In genomic region chr11:6654903-6655302, GRCm38 (mm10) we compare ENCODE assay signal across 8 mouse cellular contexts. TPM values are rescaled to one million over a fixed set of nuclear protein-coding genes. Genes with fewer than 3 reads are reported as not detected.
DNase-seq lines count a peak whose midpoint lies in the region; ATAC-seq and TF ChIP-seq lines count a peak whose summit lies in the region.

No protein-coding gene starts in this region.

- TF ChIP-seq CTCF in kidney, adult 2 months (conservative IDR thresholded peaks at IDR 0.05; ENCODE audit: insufficient read depth, insufficient read length, low read depth, low read length), result peak; percentile 85

- no peak for TF ChIP-seq POLR2A in kidney, adult 2 months (IDR thresholded peaks at IDR 0.05; ENCODE audit: low read depth, low read length)

- H3K27ac ChIP-seq in liver, embryonic 12.5 days, result no peak overlapping the region
- no peak overlapping the region for H3K27ac ChIP-seq in kidney, adult 2 months (ENCODE audit: insufficient read depth, low read depth, low read length)
- H3K27ac ChIP-seq in limb, embryonic 10.5 days, result no peak overlapping the region

- no peak for ATAC-seq in liver, embryonic 12.5 days
- ATAC-seq in monocyte, adult 5-6 weeks (replicated peaks; ENCODE audit: insufficient number of reproducible peaks, low FRiP score, low TSS enrichment, poor library complexity, severe bottlenecking), result peak; percentile 60; the same call in 1 of the 2 replicates

- WGBS in liver, embryonic 12.5 days (ENCODE audit: insufficient replicate concordance), result 3% methylated on average over 2 of the region's 2 CpGs
- WGBS in kidney, adult 2 months, result 0% methylated on average over 2 of the region's 2 CpGs
- WGBS in limb, embryonic 10.5 days, result 3% methylated on average over 2 of the region's 2 CpGs

- no peak overlapping the region for H3K4me2 ChIP-seq in liver, embryonic 12.5 days

- H3K4me3 ChIP-seq in liver, embryonic 12.5 days, result no peak overlapping the region
- H3K4me3 ChIP-seq in kidney, adult 2 months (ENCODE audit: insufficient read depth, low read depth, low read length), result no peak overlapping the region
- H3K4me3 ChIP-seq in limb, embryonic 10.5 days, result no peak overlapping the region

- peak; percentile 76 for DNase-seq in liver
- peak; percentile 95 to 98 for DNase-seq in cerebellum, postnatal 14 days
- DNase-seq in frontal cortex, postnatal 25 days (ENCODE audit: low spot score in 2 of 2), result peak; percentile 64 to 87
- DNase-seq in kidney, adult 2 months, result peak; percentile 87
- DNase-seq in limb, embryonic 10.5 days (ENCODE audit: low spot score), result peak; percentile 88
- DNase-seq in splenic B cell, adult 2 months (ENCODE audit: low read depth, low spot score), result peak; percentile 87

- H3K9ac ChIP-seq in liver, embryonic 12.5 days, result no peak overlapping the region

- H3K36me3 ChIP-seq in liver, embryonic 12.5 days, result no peaks in the 10 kb centered on the region
- no peaks in the 10 kb centered on the region for H3K36me3 ChIP-seq in kidney, adult 2 months (ENCODE audit: control insufficient read depth, insufficient read depth, low read length)
- H3K36me3 ChIP-seq in limb, embryonic 10.5 days, result no peaks in the 10 kb centered on the region
- H3K36me3 ChIP-seq in splenic B cell, adult 2 months (ENCODE audit: control insufficient read depth, insufficient read depth, low read length, poor library complexity, severe bottlenecking), result no peaks in the 10 kb centered on the region

- no peaks in the 10 kb centered on the region for H3K9me3 ChIP-seq in liver, embryonic 12.5 days (replicated peaks)
- H3K9me3 ChIP-seq in limb, embryonic 10.5 days (replicated peaks), result no peaks in the 10 kb centered on the region

- H3K4me1 ChIP-seq in liver, embryonic 12.5 days, result peaks cover 7% of the 10 kb centered on the region
- no peaks in the 10 kb centered on the region for H3K4me1 ChIP-seq in kidney, adult 2 months (ENCODE audit: control insufficient read depth, insufficient read depth, low read length)
- peaks cover 12% of the 10 kb centered on the region for H3K4me1 ChIP-seq in limb, embryonic 10.5 days

- H3K27me3 ChIP-seq in liver, embryonic 12.5 days (replicated peaks), result peaks cover 27% of the 10 kb centered on the region
- no peaks in the 10 kb centered on the region for H3K27me3 ChIP-seq in kidney, adult 2 months (replicated peaks; ENCODE audit: control insufficient read depth, insufficient read depth, low read length)
- 0 out of 2 replicates have a peak, but pooled peaks cover 6% of the 10 kb centered on the region for H3K27me3 ChIP-seq in limb, embryonic 10.5 days (ENCODE audit: low read depth, poor library complexity, severe bottlenecking)
- H3K27me3 ChIP-seq in splenic B cell, adult 2 months (ENCODE audit: control insufficient read depth, insufficient read depth, low read length, poor library complexity, severe bottlenecking), result no peaks in the 10 kb centered on the region

RNA-seq across cellular contexts. Expression of gene Ramp3, which starts 3.4 kb away (rescaled TPM):
- 0.23 and 0.49 TPM in 2 replicates for polyA plus RNA-seq in liver, embryonic 12.5 days (2016; fragmentation: Nextera tagmentation; extraction: Ambion mirVana)
- polyA plus RNA-seq in kidney, adult 2 months (2012; rRNA removed), result 40.1 and 41.0 TPM in 2 replicates
- 2.6 and 3.3 TPM in 2 replicates for polyA plus RNA-seq in limb, embryonic 10.5 days (2016; fragmentation: Nextera tagmentation; extraction: Ambion mirVana)
- total RNA-seq in monocyte, adult 5-6 weeks (2017), result not detected in 3 replicates

RNA-seq across cellular contexts. Expression of gene Wap, which starts 16.5 kb away (rescaled TPM):
- polyA plus RNA-seq in liver, embryonic 12.5 days (2016; fragmentation: Nextera tagmentation; extraction: Ambion mirVana), result not detected in 2 replicates
- polyA plus RNA-seq in kidney, adult 2 months (2012; rRNA removed), result not detected in 2 replicates
- polyA plus RNA-seq in limb, embryonic 10.5 days (2016; fragmentation: Nextera tagmentation; extraction: Ambion mirVana), result not detected in 2 replicates
- not detected in 3 replicates for total RNA-seq in monocyte, adult 5-6 weeks (2017)

RNA-seq across cellular contexts. Expression of gene Tbrg4, which starts 29.0 kb away (rescaled TPM):
- polyA plus RNA-seq in liver, embryonic 12.5 days (2016; fragmentation: Nextera tagmentation; extraction: Ambion mirVana), result 69.3 TPM in 2 replicates
- polyA plus RNA-seq in kidney, adult 2 months (2012; rRNA removed), result 73.9 and 85.3 TPM in 2 replicates
- polyA plus RNA-seq in limb, embryonic 10.5 days (2016; fragmentation: Nextera tagmentation; extraction: Ambion mirVana), result 70.3 and 85.2 TPM in 2 replicates
- 14.7 to 21.2 TPM (median 15.2 TPM) in 3 replicates for total RNA-seq in monocyte, adult 5-6 weeks (2017)

RNA-seq across cellular contexts. Expression of gene Nacad, which starts 49.0 kb away (rescaled TPM):
- 6.4 and 7.5 TPM in 2 replicates for polyA plus RNA-seq in liver, embryonic 12.5 days (2016; fragmentation: Nextera tagmentation; extraction: Ambion mirVana)
- 2.2 and 2.7 TPM in 2 replicates for polyA plus RNA-seq in kidney, adult 2 months (2012; rRNA removed)
- 0.35 and 0.59 TPM in 2 replicates for polyA plus RNA-seq in limb, embryonic 10.5 days (2016; fragmentation: Nextera tagmentation; extraction: Ambion mirVana)
- 0.78 to 2.7 TPM (median 0.85 TPM) in 3 replicates for total RNA-seq in monocyte, adult 5-6 weeks (2017)
